Mouse (Mus musculus) E14TG2a.4 (cell line): ENCODE results near the gene Adcyap1r1.

Experiments
- CTCF ChIP-seq: conservative IDR thresholded peaks from 2 replicates; pipeline ENCODE4 v1.5.1; 2014; ENCODE audit warnings: low read length
- POU5F1 ChIP-seq: IDR thresholded peaks from 2 replicates; pipeline ENCODE4 v1.6.1; 2014; ENCODE audit warnings: low read length, borderline replicate concordance

- TF ChIP-seq CTCF (peak; percentile 79), POU5F1 (no peak)
Observed at GRCm38 (mm10) chr6:55461141-55461540, 9.4 kb downstream of the Adcyap1r1 start.
